Mouse (Mus musculus): ENCODE data around the gene Tyw3. TPM values are rescaled to one million over a fixed set of nuclear protein-coding genes. Genes with fewer than 3 reads are reported as not detected.

The Tyw3 gene
- total and polyA plus RNA-seq, 3 experiments = 46.8 to 70.4 (median 62.5) TPM

- Histone ChIP-seq H3K9me3 (replicated peaks; ENCODE audit: low read length) (no peaks in the 10 kb centered on the region), H3K27ac (ENCODE audit: insufficient read depth, low read depth) (no peak overlapping the region), H3K4me2 (ENCODE audit: insufficient read depth, low read depth, poor library complexity, severe bottlenecking) (no peak overlapping the region), H3K79me2 (replicated peaks; ENCODE audit: control insufficient read depth, extremely low read depth, insufficient read depth, poor library complexity, severe bottlenecking) (no peaks in the 10 kb centered on the region), H3K4me1 (ENCODE audit: control insufficient read depth in 1 of 2, insufficient read depth in 2 of 2) (no peaks in the 10 kb centered on the region), H3K4me3 (replicated peaks in 1 of 3; ENCODE audit: low read depth in 2 of 3, low read length in 2 of 3, poor library complexity in 1 of 3) (no peak overlapping the region), H3K36me3 (replicated peaks in 1 of 2; ENCODE audit: control insufficient read depth in 1 of 2, insufficient read depth in 1 of 2, low read length in 1 of 2) (peaks cover 20 to 41% of the 10 kb centered on the region in 2 experiments), H3K9ac (ENCODE audit: insufficient read depth, low read depth) (no peak overlapping the region), H3K27me3 (replicated peaks) (no peaks in the 10 kb centered on the region)
- no peak for TF ChIP-seq ELF1 (IDR thresholded peaks at IDR 0.05; ENCODE audit: low read depth, low read length)
- TF ChIP-seq ZMIZ1 (IDR thresholded peaks at IDR 0.05; ENCODE audit: low read depth, low read length) = no peak
- TF ChIP-seq TCF12 (IDR thresholded peaks at IDR 0.05; ENCODE audit: low read depth, low read length) = no peak
- no peak for TF ChIP-seq USF1 (IDR thresholded peaks at IDR 0.05; ENCODE audit: low read depth, low read length)
- TF ChIP-seq GABPA (IDR thresholded peaks at IDR 0.05; ENCODE audit: insufficient replicate concordance, low read depth, low read length) = no peak
- TF ChIP-seq ZC3H11A (IDR thresholded peaks at IDR 0.05; ENCODE audit: low read depth, low read length) = no peak
- no peak for TF ChIP-seq CHD1 (IDR thresholded peaks at IDR 0.05; ENCODE audit: low read depth, low read length)
- TF ChIP-seq EP300 (IDR thresholded peaks at IDR 0.05; ENCODE audit: low read length) = no peak
- TF ChIP-seq MAFK (IDR thresholded peaks at IDR 0.05; ENCODE audit: insufficient replicate concordance, low read length) = no peak
- TF ChIP-seq ZNF384 (IDR thresholded peaks at IDR 0.05; ENCODE audit: low read depth, low read length) = no peak
- TF ChIP-seq ETS1 (conservative IDR thresholded peaks at IDR 0.05; ENCODE audit: low read depth, low read length) = no peak
- in situ Hi-C loops (cut with MboI; ENCODE audit: low pct_ligation_motif_present, low pct_unique_long_range_greater_than_20kb, low sequenced_read_pairs) = no loop called here
- DNase-seq (ENCODE audit: extremely low read depth) = no peak
- dilution Hi-C loops (cut with MboI; ENCODE audit: extremely low pct_ligation_motif_present, extremely low pct_unique_long_range_greater_than_20kb, low sequenced_read_pairs) = no loop called here
Measured at GRCm38 (mm10) chr3:154604871-154605270, 8.0 kb upstream of the Tyw3 start.

- dilution Hi-C loops (cut with MboI; ENCODE audit: extremely low pct_ligation_motif_present, extremely low pct_unique_long_range_greater_than_20kb, low sequenced_read_pairs) = no loop called here
- Histone ChIP-seq H3K9me3 (replicated peaks; ENCODE audit: low read length) (no peaks in the 10 kb centered on the region), H3K4me1 (ENCODE audit: control insufficient read depth in 1 of 2, insufficient read depth in 2 of 2) (peaks cover 2 to 9% of the 10 kb centered on the region in 2 experiments; a peak in 3 of 4 replicates), H3K4me3 (replicated peaks in 1 of 3; ENCODE audit: low read depth in 2 of 3, low read length in 2 of 3, poor library complexity in 1 of 3) (no peak overlapping the region), H3K36me3 (replicated peaks in 1 of 2; ENCODE audit: control insufficient read depth in 1 of 2, insufficient read depth in 1 of 2, low read length in 1 of 2) (peaks cover 12 to 28% of the 10 kb centered on the region in 2 experiments), H3K79me2 (replicated peaks; ENCODE audit: control insufficient read depth, extremely low read depth, insufficient read depth, poor library complexity, severe bottlenecking) (no peaks in the 10 kb centered on the region), H3K27ac (ENCODE audit: insufficient read depth, low read depth) (no peak overlapping the region), H3K9ac (ENCODE audit: insufficient read depth, low read depth) (no peak overlapping the region), H3K4me2 (ENCODE audit: insufficient read depth, low read depth, poor library complexity, severe bottlenecking) (no peak overlapping the region), H3K27me3 (replicated peaks) (no peaks in the 10 kb centered on the region)
- no peak for TF ChIP-seq GABPA (IDR thresholded peaks at IDR 0.05; ENCODE audit: insufficient replicate concordance, low read depth, low read length)
- no peak for TF ChIP-seq MAFK (IDR thresholded peaks at IDR 0.05; ENCODE audit: insufficient replicate concordance, low read length)
- TF ChIP-seq SMC3 (IDR thresholded peaks at IDR 0.05; ENCODE audit: low read depth, low read length) = no peak
- no peak for TF ChIP-seq TBP (conservative IDR thresholded peaks at IDR 0.05; ENCODE audit: low read depth, low read length)
- no peak for TF ChIP-seq NELFE (IDR thresholded peaks at IDR 0.05; ENCODE audit: low read depth, low read length)
- no peak for TF ChIP-seq ETS1 (conservative IDR thresholded peaks at IDR 0.05; ENCODE audit: low read depth, low read length)
- no peak for TF ChIP-seq ZNF384 (IDR thresholded peaks at IDR 0.05; ENCODE audit: low read depth, low read length)
- TF ChIP-seq CTCF (conservative IDR thresholded peaks at IDR 0.05 in 1 of 2, IDR thresholded peaks at IDR 0.05 in 1 of 2; ENCODE audit: low read depth in 2 of 2, low read length in 2 of 2) = no peak
- no peak for TF ChIP-seq TCF12 (IDR thresholded peaks at IDR 0.05; ENCODE audit: low read depth, low read length)
- no peak for TF ChIP-seq MXI1 (IDR thresholded peaks at IDR 0.05; ENCODE audit: low read depth, low read length)
- TF ChIP-seq POLR2A (IDR thresholded peaks at IDR 0.05; ENCODE audit: low read depth, low read length) = no peak
- TF ChIP-seq USF1 (IDR thresholded peaks at IDR 0.05; ENCODE audit: low read depth, low read length) = no peak
- no peak for TF ChIP-seq MAZ (IDR thresholded peaks at IDR 0.05; ENCODE audit: low read depth, low read length)
- no peak for TF ChIP-seq HCFC1 (IDR thresholded peaks at IDR 0.05; ENCODE audit: low read depth, low read length)
- no peak for TF ChIP-seq MAX (IDR thresholded peaks at IDR 0.05; ENCODE audit: low read length)
- TF ChIP-seq CHD2 (IDR thresholded peaks at IDR 0.05; ENCODE audit: low read length) = no peak
- no peak for TF ChIP-seq JUND (conservative IDR thresholded peaks at IDR 0.05; ENCODE audit: low read depth, low read length)
- TF ChIP-seq POLR2AphosphoS2 (IDR thresholded peaks at IDR 0.05; ENCODE audit: low read depth, low read length) = no peak
- in situ Hi-C loops (cut with MboI; ENCODE audit: low pct_ligation_motif_present, low pct_unique_long_range_greater_than_20kb, low sequenced_read_pairs) = no loop called here
- no peak for DNase-seq (ENCODE audit: extremely low read depth)
Measured at GRCm38 (mm10) chr3:154602141-154602540, 5.2 kb upstream of the Tyw3 start.
